Mouse (Mus musculus): ENCODE measurements around the gene U2surp. TPM values are rescaled to one million over a fixed set of nuclear protein-coding genes. Genes with fewer than 3 reads are reported as not detected.

The U2surp gene
- total and polyA plus RNA-seq, 2 experiments from 2014 or later: 37.8 to 138 TPM

DNA sequence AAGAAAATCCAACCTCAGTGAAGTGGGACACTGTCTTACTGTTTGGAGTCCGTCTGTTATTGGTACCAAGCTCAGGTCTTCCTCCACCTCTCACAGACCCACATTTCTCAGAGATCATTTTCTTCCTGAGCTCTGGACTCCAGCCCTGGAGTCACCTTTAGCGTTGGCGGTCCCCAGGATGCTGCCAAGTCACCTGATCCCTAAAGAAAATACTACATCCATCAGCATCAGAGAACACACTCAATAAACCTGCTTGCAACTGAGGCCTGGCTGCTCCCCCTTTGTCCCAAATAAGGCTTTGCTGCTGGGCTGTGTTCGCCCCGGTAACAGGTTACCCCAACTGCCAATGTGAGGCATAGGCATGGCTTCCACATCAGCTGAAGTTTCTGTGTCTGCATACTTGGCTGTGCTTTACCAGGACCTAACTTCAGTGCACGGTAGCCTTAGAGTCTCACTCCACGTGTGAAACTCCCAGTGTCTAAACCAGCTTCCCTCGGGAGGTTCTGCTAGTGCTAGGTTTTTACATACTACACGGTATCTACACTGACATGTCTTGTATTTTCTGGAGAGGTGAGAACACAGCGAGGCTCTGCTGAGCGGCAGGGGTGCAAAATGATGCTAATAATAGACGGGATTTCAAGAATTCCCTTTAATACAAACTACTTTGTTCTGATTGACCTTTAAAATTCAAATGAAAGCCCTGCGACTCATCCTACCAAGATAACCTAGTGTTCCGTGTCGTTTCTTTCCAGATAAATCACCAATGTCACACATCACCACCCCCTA is 38.0 kb upstream of the U2surp start:
- 55% methylated on average over 15 of the region's 15 CpGs for WGBS
- no peaks in the 10 kb centered on the region for H3K9me3 ChIP-seq (ENCODE audit: low read length)
- TF ChIP-seq CTCF (IDR thresholded peaks at IDR 0.05): no peak
- no peaks in the 10 kb centered on the region for H3K27me3 ChIP-seq (ENCODE audit: insufficient read depth, low read length)
- H3K9ac ChIP-seq (replicated peaks; ENCODE audit: low read length, poor library complexity, severe bottlenecking): no peak overlapping the region
- H3K4me3 ChIP-seq (ENCODE audit: low read depth, low read length): no peak overlapping the region
- no peaks in the 10 kb centered on the region for H3K4me1 ChIP-seq (ENCODE audit: insufficient read depth, low read length)
- no peak for DNase-seq (ENCODE audit: low spot score)
- H3K27ac ChIP-seq (ENCODE audit: low read depth, low read length): no peak overlapping the region
- H3K36me3 ChIP-seq (ENCODE audit: insufficient read depth, low read length): no peaks in the 10 kb centered on the region
- ATAC-seq (ENCODE audit: low FRiP score): no peak
- H3K4me2 ChIP-seq (ENCODE audit: low read depth, low read length, poor library complexity, severe bottlenecking): no peak overlapping the region

DNA sequence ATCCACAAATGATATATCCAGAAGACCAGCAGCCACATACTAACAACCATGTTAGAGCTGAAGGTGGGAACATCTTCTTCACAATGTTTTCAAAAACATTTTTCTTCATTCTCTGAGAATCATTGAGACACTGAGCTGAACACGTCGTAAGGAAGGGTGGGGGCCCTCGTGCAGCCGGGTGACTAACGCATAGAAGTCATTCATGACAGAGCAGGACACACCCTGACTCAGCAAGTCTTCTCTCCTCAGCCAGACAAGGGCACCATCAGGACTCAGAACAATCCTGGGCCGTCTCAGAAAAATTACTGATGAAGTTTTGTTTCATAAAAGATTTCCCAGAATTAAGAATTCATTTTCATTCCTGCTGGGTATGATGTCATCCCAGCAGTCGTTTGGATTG is 34.9 kb upstream of the U2surp start:
- Histone ChIP-seq H3K27ac (ENCODE audit: low read depth, low read length) (no peak overlapping the region), H3K9me3 (ENCODE audit: low read length) (no peaks in the 10 kb centered on the region), H3K4me3 (ENCODE audit: low read depth, low read length) (no peak overlapping the region), H3K4me2 (ENCODE audit: low read depth, low read length, poor library complexity, severe bottlenecking) (no peak overlapping the region), H3K27me3 (ENCODE audit: insufficient read depth, low read length) (no peaks in the 10 kb centered on the region), H3K36me3 (ENCODE audit: insufficient read depth, low read length) (no peaks in the 10 kb centered on the region), H3K4me1 (ENCODE audit: insufficient read depth, low read length) (no peaks in the 10 kb centered on the region), H3K9ac (replicated peaks; ENCODE audit: low read length, poor library complexity, severe bottlenecking) (no peak overlapping the region)
- TF ChIP-seq CTCF (IDR thresholded peaks at IDR 0.05): no peak
- no peak for ATAC-seq (ENCODE audit: low FRiP score)
- WGBS: 67% methylated on average over 7 of the region's 7 CpGs
- DNase-seq (ENCODE audit: low spot score): no peak

DNA sequence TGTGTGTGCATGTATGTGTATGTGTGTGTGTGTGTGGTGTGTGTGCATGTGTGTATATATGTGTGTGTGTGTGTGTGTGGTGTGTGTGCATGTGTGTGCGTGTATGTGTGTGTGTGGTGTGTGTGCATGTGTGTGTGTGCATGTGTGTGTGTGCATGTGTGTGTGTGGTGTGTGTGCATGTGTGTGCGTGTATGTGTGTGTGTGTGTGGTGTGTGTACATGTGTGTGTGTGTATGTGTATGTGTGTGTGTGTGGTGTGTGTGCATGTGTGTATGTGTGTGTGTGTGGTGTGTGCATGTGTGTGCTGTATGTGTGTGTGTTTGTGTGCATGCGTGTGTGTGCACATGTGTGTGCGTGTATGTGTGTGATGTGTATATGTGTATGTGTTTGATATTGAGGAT is 32.8 kb upstream of the U2surp start:
- Histone ChIP-seq H3K9ac (replicated peaks; ENCODE audit: low read length, poor library complexity, severe bottlenecking) (no peak overlapping the region), H3K36me3 (ENCODE audit: insufficient read depth, low read length) (no peaks in the 10 kb centered on the region), H3K27me3 (ENCODE audit: insufficient read depth, low read length) (no peaks in the 10 kb centered on the region), H3K4me2 (ENCODE audit: low read depth, low read length, poor library complexity, severe bottlenecking) (no peak overlapping the region), H3K4me1 (ENCODE audit: insufficient read depth, low read length) (no peaks in the 10 kb centered on the region), H3K27ac (ENCODE audit: low read depth, low read length) (no peak overlapping the region), H3K4me3 (ENCODE audit: low read depth, low read length) (no peak overlapping the region), H3K9me3 (ENCODE audit: low read length) (no peaks in the 10 kb centered on the region)
- 95% methylated on average over 4 of the region's 4 CpGs for WGBS
- TF ChIP-seq CTCF (IDR thresholded peaks at IDR 0.05): no peak
- DNase-seq (ENCODE audit: low spot score) (no peak), ATAC-seq (ENCODE audit: low FRiP score) (no peak)

DNA sequence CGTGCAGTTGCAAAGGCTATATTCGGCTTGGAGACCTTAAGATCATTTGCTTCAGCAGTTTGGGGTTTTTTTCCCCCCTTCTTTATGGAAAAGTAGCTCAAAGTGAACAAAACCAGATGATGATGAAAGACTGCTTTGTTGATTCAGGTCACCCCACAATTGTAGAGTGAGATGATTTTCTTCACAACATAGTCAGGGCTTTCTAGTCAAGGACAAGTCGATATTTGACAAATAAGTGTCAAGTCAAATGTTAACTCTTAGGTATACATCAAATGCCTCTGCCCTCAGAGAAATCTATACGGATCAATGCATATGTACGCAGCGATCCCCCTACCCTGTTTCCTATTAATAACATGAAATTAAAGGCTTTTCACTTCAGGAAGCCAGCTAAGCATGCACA is 30.7 kb upstream of the U2surp start:
- H3K27me3 ChIP-seq (ENCODE audit: insufficient read depth, low read length): no peaks in the 10 kb centered on the region
- H3K4me2 ChIP-seq (ENCODE audit: low read depth, low read length, poor library complexity, severe bottlenecking): no peak overlapping the region
- no peak overlapping the region for H3K9ac ChIP-seq (replicated peaks; ENCODE audit: low read length, poor library complexity, severe bottlenecking)
- 70% methylated on average over 6 of the region's 6 CpGs for WGBS
- H3K27ac ChIP-seq (ENCODE audit: low read depth, low read length): peak overlapping the region; percentile 48; the same call in 1 of the 2 replicates
- H3K4me3 ChIP-seq (ENCODE audit: low read depth, low read length): no peak overlapping the region
- H3K9me3 ChIP-seq (ENCODE audit: low read length): no peaks in the 10 kb centered on the region
- H3K4me1 ChIP-seq (ENCODE audit: insufficient read depth, low read length): no peaks in the 10 kb centered on the region
- H3K36me3 ChIP-seq (ENCODE audit: insufficient read depth, low read length): no peaks in the 10 kb centered on the region
- DNase-seq (ENCODE audit: low spot score) (no peak), ATAC-seq (ENCODE audit: low FRiP score) (no peak)
- no peak for TF ChIP-seq CTCF (IDR thresholded peaks at IDR 0.05)

DNA sequence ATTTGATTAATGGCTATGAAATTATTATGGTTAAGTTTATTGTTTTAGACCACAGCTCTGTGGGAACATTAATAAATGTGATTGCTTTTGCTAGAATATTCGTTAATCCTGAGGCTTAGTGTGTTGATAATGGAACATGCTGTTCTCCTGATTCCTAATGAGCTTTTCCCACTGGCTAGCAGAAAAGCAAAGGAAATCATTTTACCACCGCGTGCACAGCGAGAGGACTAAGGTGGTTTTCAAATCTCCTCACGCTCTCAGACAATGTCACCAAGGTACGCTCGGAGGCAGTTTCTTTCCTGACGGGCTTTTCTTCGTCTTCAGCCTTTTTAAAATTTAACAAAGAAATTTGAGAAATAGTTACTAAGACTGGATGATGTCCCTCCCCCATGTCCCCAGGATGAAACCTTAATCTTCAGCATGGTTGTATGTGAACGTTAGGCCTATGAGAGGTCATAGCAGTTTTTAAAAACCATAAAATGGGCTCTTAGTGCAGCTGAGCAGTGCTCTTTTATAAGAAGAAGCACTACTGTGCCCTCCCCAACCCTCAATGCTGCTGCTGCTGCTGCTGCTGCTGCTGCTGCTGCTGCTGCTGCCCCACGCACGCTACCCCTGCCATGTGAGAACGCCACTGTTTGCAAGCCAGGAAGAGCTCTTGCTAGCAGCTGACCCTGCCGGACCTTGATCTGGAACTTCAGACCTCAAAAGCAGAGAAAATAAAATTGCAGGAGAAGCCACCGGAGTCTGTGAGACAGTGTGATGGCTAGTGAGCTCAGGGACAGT is 30.0 kb upstream of the U2surp start:
- Histone ChIP-seq H3K9me3 (ENCODE audit: low read length) (no peaks in the 10 kb centered on the region), H3K4me2 (ENCODE audit: low read depth, low read length, poor library complexity, severe bottlenecking) (no peak overlapping the region), H3K36me3 (ENCODE audit: insufficient read depth, low read length) (no peaks in the 10 kb centered on the region), H3K4me1 (ENCODE audit: insufficient read depth, low read length) (no peaks in the 10 kb centered on the region), H3K4me3 (ENCODE audit: low read depth, low read length) (no peak overlapping the region), H3K9ac (replicated peaks; ENCODE audit: low read length, poor library complexity, severe bottlenecking) (no peak overlapping the region), H3K27ac (ENCODE audit: low read depth, low read length) (peak overlapping the region; percentile 48), H3K27me3 (ENCODE audit: insufficient read depth, low read length) (no peaks in the 10 kb centered on the region)
- no peak for TF ChIP-seq CTCF (IDR thresholded peaks at IDR 0.05)
- no peak for DNase-seq (ENCODE audit: low spot score)
- no peak for ATAC-seq (ENCODE audit: low FRiP score)
- WGBS: 45% methylated on average over 15 of the region's 15 CpGs

DNA sequence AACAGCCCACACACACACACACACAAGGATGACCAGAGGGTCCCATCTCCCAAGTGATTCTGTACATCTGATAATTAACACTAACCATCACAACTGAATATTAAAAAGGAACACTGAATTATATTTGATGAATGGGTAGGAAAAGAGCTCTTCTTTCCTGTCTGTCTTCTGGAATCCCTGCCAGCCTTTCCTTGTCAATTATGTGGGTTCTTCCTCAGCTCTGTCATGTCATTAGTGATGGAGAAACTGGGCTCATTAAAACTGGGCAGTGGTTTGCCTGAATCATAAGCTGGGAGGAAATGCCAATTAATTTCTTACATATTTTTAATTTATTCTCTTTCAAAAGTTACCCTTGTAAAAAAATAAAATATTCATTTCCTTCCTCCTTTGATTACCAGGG is 29.4 kb upstream of the U2surp start:
- Histone ChIP-seq H3K4me3 (ENCODE audit: low read depth, low read length) (no peak overlapping the region), H3K9me3 (ENCODE audit: low read length) (no peaks in the 10 kb centered on the region), H3K36me3 (ENCODE audit: insufficient read depth, low read length) (no peaks in the 10 kb centered on the region), H3K4me2 (ENCODE audit: low read depth, low read length, poor library complexity, severe bottlenecking) (no peak overlapping the region), H3K27me3 (ENCODE audit: insufficient read depth, low read length) (no peaks in the 10 kb centered on the region), H3K4me1 (ENCODE audit: insufficient read depth, low read length) (no peaks in the 10 kb centered on the region), H3K27ac (ENCODE audit: low read depth, low read length) (no peak overlapping the region), H3K9ac (replicated peaks; ENCODE audit: low read length, poor library complexity, severe bottlenecking) (no peak overlapping the region)
- ATAC-seq (ENCODE audit: low FRiP score) (no peak; the same call in 1 of the 2 replicates), DNase-seq (ENCODE audit: low spot score) (no peak)
- TF ChIP-seq CTCF (IDR thresholded peaks at IDR 0.05): no peak

All from midbrain, postnatal 0 days (tissue).